In genomic region chr4:45442237-45442636, GRCm38 (mm10) we compare ENCODE assay signal across 18 mouse cellular contexts. TPM values are rescaled to one million over a fixed set of nuclear protein-coding genes. Genes with fewer than 3 reads are reported as not detected.
DNase-seq lines count a peak whose midpoint lies in the region; ATAC-seq and TF ChIP-seq lines count a peak whose summit lies in the region.
"Had no signal": no experiment of that assay in that cellular context is flagged by ENCODE, and none has a peak within 500 bp of the region (broad histone marks: within the 10 kb centered on the region; RNA-seq: fewer than 3 reads in every experiment).

No protein-coding gene starts in this region.

- no peak for DNase-seq in forebrain, embryonic 10.5 days (ENCODE audit: extremely low spot score, low spot score)
- no peak for DNase-seq in hindbrain, embryonic 10.5 days (ENCODE audit: low spot score)
- no peak for DNase-seq in hindbrain, embryonic 11.5 days (ENCODE audit: low spot score)
- DNase-seq in midbrain, postnatal 0 days (ENCODE audit: low spot score) = peak; percentile 40
- DNase-seq in kidney, adult 18-20 months = no peak
- DNase-seq in cerebellum, postnatal 36 days = no peak
- DNase-seq: cerebellum, adult 11-12 months; heart, adult 18-20 months; kidney, adult 8-10 months; kidney, postnatal 4 days; thymus, adult 2 months had no signal

- peak overlapping the region; percentile 4; the same call in 1 of the 2 replicates for H3K27ac ChIP-seq in forebrain, embryonic 10.5 days
- no peak overlapping the region for H3K27ac ChIP-seq in forebrain, embryonic 12.5 days
- H3K27ac ChIP-seq in hindbrain, embryonic 10.5 days = 0 out of 2 replicates have a peak overlapping the region, but pooled peaks have one; percentile 9
- no peak overlapping the region for H3K27ac ChIP-seq in hindbrain, embryonic 11.5 days (ENCODE audit: low read depth, low read length)
- no peak overlapping the region for H3K27ac ChIP-seq in midbrain, postnatal 0 days (ENCODE audit: low read depth, low read length)
- no peak overlapping the region for H3K27ac ChIP-seq in midbrain, embryonic 13.5 days
- H3K27ac ChIP-seq: hindbrain, embryonic 15.5 days; limb, embryonic 12.5 days; lung, embryonic 15.5 days; neural tube, embryonic 15.5 days had no signal

- 78% methylated on average over 3 of the region's 3 CpGs for WGBS in forebrain, embryonic 10.5 days
- 67% methylated on average over 3 of the region's 3 CpGs for WGBS in forebrain, embryonic 12.5 days
- WGBS in hindbrain, embryonic 10.5 days = 68% methylated on average over 3 of the region's 3 CpGs
- WGBS in hindbrain, embryonic 11.5 days = 78% methylated on average over 3 of the region's 3 CpGs
- WGBS in midbrain, postnatal 0 days = 78% methylated on average over 3 of the region's 3 CpGs
- WGBS in midbrain, embryonic 13.5 days = 80% methylated on average over 3 of the region's 3 CpGs

- no peak overlapping the region for H3K4me2 ChIP-seq in forebrain, embryonic 12.5 days
- no peak overlapping the region for H3K4me2 ChIP-seq in hindbrain, embryonic 11.5 days (replicated peaks; ENCODE audit: low read depth, low read length)
- no peak overlapping the region for H3K4me2 ChIP-seq in midbrain, postnatal 0 days (ENCODE audit: low read depth, low read length, poor library complexity, severe bottlenecking)
- H3K4me2 ChIP-seq in midbrain, embryonic 13.5 days (replicated peaks) = no peak overlapping the region
- H3K4me2 ChIP-seq: hindbrain, embryonic 15.5 days; limb, embryonic 12.5 days; lung, embryonic 15.5 days; neural tube, embryonic 15.5 days had no signal

- H3K27me3 ChIP-seq in forebrain, embryonic 10.5 days (ENCODE audit: poor library complexity, severe bottlenecking) = peaks cover 15% of the 10 kb centered on the region
- H3K27me3 ChIP-seq in forebrain, embryonic 12.5 days = peaks cover 20% of the 10 kb centered on the region; the same call in 1 of the 2 replicates
- 0 out of 2 replicates have a peak, but pooled peaks cover 3% of the 10 kb centered on the region for H3K27me3 ChIP-seq in hindbrain, embryonic 10.5 days (ENCODE audit: insufficient read depth, poor library complexity, severe bottlenecking)
- no peaks in the 10 kb centered on the region for H3K27me3 ChIP-seq in hindbrain, embryonic 11.5 days (ENCODE audit: control insufficient read depth, insufficient read depth, low read length)
- H3K27me3 ChIP-seq in midbrain, postnatal 0 days (ENCODE audit: insufficient read depth, low read length) = no peaks in the 10 kb centered on the region
- H3K27me3 ChIP-seq in midbrain, embryonic 13.5 days = no peaks in the 10 kb centered on the region; the same call in 1 of the 2 replicates
- H3K27me3 ChIP-seq: hindbrain, embryonic 15.5 days; lung, embryonic 15.5 days; neural tube, embryonic 15.5 days had no signal

- H3K9ac ChIP-seq in forebrain, embryonic 12.5 days = no peak overlapping the region
- no peak overlapping the region for H3K9ac ChIP-seq in hindbrain, embryonic 11.5 days (ENCODE audit: low read depth, low read length)
- no peak overlapping the region for H3K9ac ChIP-seq in midbrain, postnatal 0 days (replicated peaks; ENCODE audit: low read length, poor library complexity, severe bottlenecking)
- H3K9ac ChIP-seq in midbrain, embryonic 13.5 days (replicated peaks) = no peak overlapping the region
- H3K9ac ChIP-seq: hindbrain, embryonic 15.5 days; limb, embryonic 12.5 days; lung, embryonic 15.5 days; neural tube, embryonic 15.5 days had no signal

- H3K36me3 ChIP-seq in forebrain, embryonic 10.5 days (replicated peaks) = peaks cover 65% of the 10 kb centered on the region
- peaks cover 32% of the 10 kb centered on the region for H3K36me3 ChIP-seq in forebrain, embryonic 12.5 days (replicated peaks)
- peaks cover 30% of the 10 kb centered on the region for H3K36me3 ChIP-seq in hindbrain, embryonic 10.5 days
- no peaks in the 10 kb centered on the region for H3K36me3 ChIP-seq in hindbrain, embryonic 11.5 days (ENCODE audit: control insufficient read depth, insufficient read depth, low read length)
- peaks cover 11% of the 10 kb centered on the region for H3K36me3 ChIP-seq in midbrain, postnatal 0 days (ENCODE audit: insufficient read depth, low read length)
- peaks cover 14% of the 10 kb centered on the region for H3K36me3 ChIP-seq in midbrain, embryonic 13.5 days
- H3K36me3 ChIP-seq: hindbrain, embryonic 15.5 days had no signal

- H3K4me1 ChIP-seq in forebrain, embryonic 10.5 days = peaks cover 57% of the 10 kb centered on the region
- peaks cover 16% of the 10 kb centered on the region for H3K4me1 ChIP-seq in forebrain, embryonic 12.5 days
- peaks cover 81% of the 10 kb centered on the region for H3K4me1 ChIP-seq in hindbrain, embryonic 10.5 days (replicated peaks)
- peaks cover 6% of the 10 kb centered on the region; the same call in 1 of the 2 replicates for H3K4me1 ChIP-seq in hindbrain, embryonic 11.5 days (replicated peaks; ENCODE audit: control insufficient read depth, insufficient read depth, low read length)
- no peaks in the 10 kb centered on the region for H3K4me1 ChIP-seq in midbrain, postnatal 0 days (ENCODE audit: insufficient read depth, low read length)
- H3K4me1 ChIP-seq in midbrain, embryonic 13.5 days (replicated peaks) = peaks cover 30% of the 10 kb centered on the region

- TF ChIP-seq CTCF in midbrain, postnatal 0 days (IDR thresholded peaks at IDR 0.05) = peak; percentile 45

- H3K9me3 ChIP-seq in forebrain, embryonic 10.5 days = no peaks in the 10 kb centered on the region
- H3K9me3 ChIP-seq in forebrain, embryonic 12.5 days = no peaks in the 10 kb centered on the region
- H3K9me3 ChIP-seq in hindbrain, embryonic 10.5 days = no peaks in the 10 kb centered on the region
- H3K9me3 ChIP-seq in hindbrain, embryonic 11.5 days (ENCODE audit: control insufficient read depth, low read length) = no peaks in the 10 kb centered on the region
- H3K9me3 ChIP-seq in midbrain, postnatal 0 days (ENCODE audit: low read length) = no peaks in the 10 kb centered on the region
- H3K9me3 ChIP-seq in midbrain, embryonic 13.5 days = no peaks in the 10 kb centered on the region
- H3K9me3 ChIP-seq: hindbrain, embryonic 15.5 days; limb, embryonic 12.5 days; lung, embryonic 15.5 days; neural tube, embryonic 15.5 days had no signal

- no peak overlapping the region for H3K4me3 ChIP-seq in forebrain, embryonic 10.5 days
- no peak overlapping the region for H3K4me3 ChIP-seq in forebrain, embryonic 12.5 days (replicated peaks)
- H3K4me3 ChIP-seq in hindbrain, embryonic 10.5 days = no peak overlapping the region
- H3K4me3 ChIP-seq in hindbrain, embryonic 11.5 days (ENCODE audit: low read depth, low read length) = no peak overlapping the region
- no peak overlapping the region for H3K4me3 ChIP-seq in midbrain, postnatal 0 days (ENCODE audit: low read depth, low read length)
- H3K4me3 ChIP-seq in midbrain, embryonic 13.5 days (replicated peaks) = no peak overlapping the region
- H3K4me3 ChIP-seq: hindbrain, embryonic 15.5 days; limb, embryonic 12.5 days; lung, embryonic 15.5 days; neural tube, embryonic 15.5 days had no signal

- no peak for ATAC-seq in forebrain, embryonic 12.5 days (ENCODE audit: low FRiP score)
- ATAC-seq in hindbrain, embryonic 11.5 days (ENCODE audit: low FRiP score) = no peak
- no peak for ATAC-seq in midbrain, postnatal 0 days (ENCODE audit: low FRiP score)
- ATAC-seq in midbrain, embryonic 13.5 days = no peak
- ATAC-seq: forebrain, embryonic 14.5 days had no signal

RNA-seq across cellular contexts. Expression of gene Slc25a51, which starts 33.7 kb away (rescaled TPM):
- polyA plus RNA-seq in forebrain, embryonic 10.5 days (2016; fragmentation: Nextera tagmentation; extraction: Ambion mirVana) = 78.5 and 83.3 TPM in 2 replicates
- polyA plus RNA-seq in forebrain, embryonic 12.5 days (2016; fragmentation: Nextera tagmentation; extraction: Ambion mirVana) = 86.8 and 89.7 TPM in 2 replicates
- polyA plus RNA-seq in hindbrain, embryonic 10.5 days (2016; fragmentation: Nextera tagmentation; extraction: Ambion mirVana) = 77.6 and 79.9 TPM in 2 replicates
- 67.1 and 73.3 TPM in 2 replicates for polyA plus RNA-seq in hindbrain, embryonic 11.5 days (2014; fragmentation: Nextera tagmentation; extraction: Ambion mirVana)
- total RNA-seq in midbrain, postnatal 0 days (2014; rRNA removed) = 128 and 132 TPM in 2 replicates
- polyA plus RNA-seq in midbrain, postnatal 0 days (2015; fragmentation: Nextera tagmentation; extraction: Ambion mirVana) = 62.8 and 69.7 TPM in 2 replicates
- 73.7 and 76.5 TPM in 2 replicates for polyA plus RNA-seq in midbrain, embryonic 13.5 days (2015; fragmentation: Nextera tagmentation; extraction: Ambion mirVana)

Comparison
In these comparisons a context has a peak if more than half of its experiments do, and no peak if none do; other contexts are left out.
1. H3K27ac ChIP-seq: peak in forebrain, embryonic 10.5 days (single experiment) and hindbrain, embryonic 10.5 days (single experiment); none in forebrain, embryonic 12.5 days (single experiment), hindbrain, embryonic 11.5 days (single experiment), midbrain, postnatal 0 days (single experiment) and midbrain, embryonic 13.5 days (single experiment).